Mouse (Mus musculus): ENCODE measurements at regions not wholly inside any gene's neighbourhood (a gene's known extent, or its start where the extent isn't known, plus 50 kb on each side); places are given as distances from the start of the nearest gene placed in this dataset.

DNA sequence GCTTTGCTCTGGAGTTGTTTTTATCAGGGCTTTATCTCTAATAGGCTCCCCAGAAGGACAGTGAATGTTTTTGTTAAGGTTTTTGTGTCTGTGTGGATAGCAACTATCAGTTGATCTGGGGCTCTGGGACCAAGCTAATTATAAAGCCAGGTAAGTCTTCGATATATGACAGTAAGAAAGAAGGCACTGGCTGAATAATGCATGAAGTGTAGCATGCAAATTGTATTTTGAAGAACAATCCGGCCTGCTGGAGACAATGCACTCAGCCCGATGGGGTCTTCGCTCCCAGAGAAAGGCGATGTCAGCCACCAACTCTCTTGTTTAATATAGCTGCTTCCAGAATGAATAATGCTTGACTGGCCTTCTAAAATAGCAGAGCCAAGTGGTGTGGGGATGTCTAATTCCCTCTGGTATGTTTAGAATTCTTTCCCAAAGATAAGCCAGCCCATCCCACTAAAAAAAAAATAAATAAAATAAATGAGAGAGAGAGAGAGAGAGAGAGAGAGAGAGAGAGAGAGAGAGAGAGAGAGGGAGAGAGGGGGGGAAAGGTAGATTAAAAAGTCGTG, 68.6 kb downstream of the Dad1 start:
- no peak for DNase-seq

DNA sequence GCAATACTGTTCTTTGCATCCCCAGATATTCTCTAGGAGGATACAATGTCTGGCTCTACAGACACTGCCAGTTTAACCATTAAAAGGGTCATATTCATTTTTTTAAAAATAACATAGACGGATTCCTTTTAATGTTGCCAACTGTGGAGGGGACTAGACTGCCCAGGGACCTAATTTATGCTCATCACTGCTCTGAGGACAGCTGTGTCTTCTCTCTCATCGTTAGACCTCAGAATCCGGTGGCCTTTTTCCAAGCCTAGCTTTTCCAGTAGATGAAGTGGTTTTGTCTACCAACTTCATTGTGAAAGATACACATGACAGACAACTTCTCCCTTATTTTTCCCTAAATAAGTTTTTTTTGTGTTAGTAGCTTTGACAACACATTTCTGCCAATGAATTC, 70.0 kb downstream of the Dad1 start:
- no peak for DNase-seq

DNA sequence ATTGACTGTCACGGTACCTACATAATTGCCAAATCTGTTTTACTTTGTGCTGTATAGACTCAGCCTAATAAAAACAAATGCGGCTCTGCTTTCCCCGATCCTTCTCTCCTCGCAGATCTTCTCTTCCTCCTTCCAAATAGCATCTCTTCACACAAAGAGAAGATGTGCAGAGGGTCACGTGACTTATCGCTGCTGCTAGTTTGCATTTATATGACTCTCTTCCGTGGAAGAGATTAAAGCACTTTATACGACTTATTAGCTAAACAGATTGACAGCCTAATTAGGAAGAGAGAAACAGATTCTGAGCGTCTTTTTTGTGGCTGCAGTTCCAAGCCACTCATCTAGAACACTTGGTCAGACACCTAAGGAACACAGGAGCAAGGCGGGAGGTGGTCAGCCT, 71.1 kb downstream of the Dad1 start:
- DNase-seq: no peak

DNA sequence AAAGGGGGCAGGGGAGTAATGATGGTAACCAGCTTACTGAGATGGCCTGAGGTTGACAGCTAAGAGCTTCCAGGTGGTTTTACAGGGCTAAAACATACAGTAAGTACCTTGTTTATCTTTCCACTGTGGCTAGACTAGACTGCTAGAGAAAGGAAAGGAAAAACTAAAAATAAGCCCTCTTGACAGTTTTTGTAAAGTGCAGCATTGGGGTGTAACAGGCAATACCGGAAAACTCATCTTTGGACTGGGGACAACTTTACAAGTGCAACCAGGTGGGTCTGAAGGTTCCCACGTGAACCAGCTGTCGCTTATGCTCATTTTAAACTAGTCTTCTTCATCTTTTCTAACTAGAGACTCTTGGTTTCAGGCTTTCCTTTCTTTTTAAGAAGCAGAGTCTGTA, 72.6 kb downstream of the Dad1 start:
- DNase-seq: no peak

DNA sequence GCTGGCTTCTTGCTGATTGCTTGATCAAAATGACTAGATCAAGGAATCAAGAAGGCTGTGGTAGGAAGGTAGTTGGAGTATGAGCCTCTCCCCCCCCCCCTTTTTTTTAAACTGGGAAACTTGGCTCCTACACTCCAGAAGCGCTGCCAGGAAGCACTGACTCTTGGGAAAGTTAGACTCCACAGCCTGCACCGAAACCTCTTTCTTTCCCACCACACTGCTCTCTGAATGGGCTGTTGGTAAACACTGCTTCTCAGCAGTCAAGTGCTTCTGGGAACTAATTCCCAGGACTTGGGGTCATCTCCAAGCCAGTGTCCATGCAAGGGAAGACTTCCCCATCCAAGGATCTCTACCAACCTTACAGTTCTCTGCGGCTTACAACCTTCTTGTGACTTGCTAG, 73.2 kb downstream of the Dad1 start:
- DNase-seq: no peak

DNA sequence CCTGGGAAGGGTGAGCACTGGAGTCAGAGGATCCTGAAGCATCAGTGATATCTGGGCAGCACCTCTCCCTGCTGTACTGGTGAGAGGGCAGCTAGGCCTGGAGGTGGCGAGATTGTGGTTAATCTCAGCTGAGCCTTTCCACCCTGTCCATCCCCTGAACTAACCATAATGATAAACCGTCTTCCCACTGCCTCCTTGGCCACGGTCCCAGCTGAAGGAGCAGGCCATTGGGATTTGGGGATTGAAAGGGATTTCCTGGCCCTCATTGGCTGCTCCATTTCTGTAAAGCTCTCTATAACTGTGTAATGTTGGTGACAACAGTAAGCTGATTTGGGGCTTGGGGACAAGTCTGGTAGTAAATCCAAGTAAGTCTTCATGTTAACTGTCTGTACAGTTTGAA, 73.6 kb downstream of the Dad1 start:
- DNase-seq: no peak

DNA sequence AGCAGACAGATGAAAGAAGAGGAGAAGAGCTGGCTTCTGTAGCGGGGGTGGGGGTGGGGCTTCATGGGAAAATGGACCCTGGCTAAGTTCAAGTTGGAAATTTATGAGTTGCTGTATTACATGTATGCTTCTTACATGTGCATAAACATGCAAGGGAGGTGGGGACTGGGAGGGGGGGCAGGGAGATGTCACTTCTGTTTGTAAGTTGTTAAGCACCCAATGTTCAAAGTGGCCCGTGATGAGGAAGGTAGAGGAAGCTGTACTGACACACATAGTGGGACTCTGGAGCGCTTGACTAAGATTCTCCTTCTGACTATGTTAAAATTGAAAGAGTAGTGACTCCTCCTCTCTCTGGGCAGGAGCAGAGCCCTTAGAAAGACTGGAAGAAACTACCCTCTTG, 75.0 kb downstream of the Dad1 start:
- DNase-seq: no peak

DNA sequence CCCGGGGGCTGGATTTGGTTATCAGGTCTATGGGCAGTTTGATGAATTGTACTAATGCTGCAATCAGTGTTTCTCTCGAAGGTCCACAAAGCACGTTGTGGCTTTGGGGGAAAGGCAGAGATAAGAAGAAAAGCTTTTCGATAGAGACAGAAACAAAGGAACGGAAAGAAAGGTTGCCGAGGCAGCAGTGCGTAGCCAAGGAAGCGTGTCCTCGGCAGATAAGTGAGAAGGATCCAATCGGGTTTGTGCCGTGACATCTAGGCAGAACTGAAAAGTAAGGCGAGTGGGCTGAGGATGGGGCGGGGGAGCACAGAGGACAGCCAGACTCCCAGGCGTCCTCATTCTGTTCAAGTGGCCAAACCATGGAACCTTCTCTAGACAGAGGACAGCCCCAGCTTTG, 77.4 kb downstream of the Dad1 start:
- no peak for DNase-seq

DNA sequence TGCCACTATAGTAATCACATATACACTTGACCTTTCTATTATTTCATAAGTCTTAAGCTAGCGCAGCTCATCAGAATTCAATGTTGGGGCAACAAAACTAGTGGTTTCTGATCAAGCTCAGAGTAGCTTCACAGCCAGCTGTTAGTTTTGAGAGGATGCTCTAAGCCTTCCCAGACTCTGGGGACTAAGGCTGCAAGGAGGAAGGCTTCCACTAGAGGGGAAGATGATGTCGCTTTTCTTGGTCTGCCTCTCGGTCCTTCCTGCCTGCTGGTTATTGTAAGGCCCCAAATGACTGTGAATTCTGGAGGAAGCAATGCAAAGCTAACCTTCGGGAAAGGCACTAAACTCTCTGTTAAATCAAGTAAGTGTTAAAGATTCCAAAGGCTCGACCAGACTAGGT, 78.4 kb downstream of the Dad1 start:
- no peak for DNase-seq

DNA sequence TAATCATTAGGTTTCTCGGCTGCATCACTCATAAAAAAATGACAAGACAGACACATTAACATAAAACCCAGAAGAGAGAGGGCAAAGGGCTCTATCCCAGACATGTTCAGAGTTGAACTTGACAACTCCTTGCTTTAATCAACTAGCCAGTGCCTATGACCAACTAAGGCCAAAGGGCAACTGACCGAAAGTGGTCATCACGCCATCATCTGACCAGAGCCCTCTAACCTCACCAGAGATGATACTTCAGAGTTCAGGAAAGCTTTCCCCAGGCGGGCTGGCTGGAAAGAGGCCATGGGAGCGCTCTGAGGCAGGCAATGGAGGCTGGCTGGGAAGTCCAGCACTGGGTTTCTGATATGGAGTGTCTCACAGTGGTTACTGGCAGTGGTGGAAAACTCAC, 80.6 kb downstream of the Dad1 start:
- DNase-seq: no peak

DNA sequence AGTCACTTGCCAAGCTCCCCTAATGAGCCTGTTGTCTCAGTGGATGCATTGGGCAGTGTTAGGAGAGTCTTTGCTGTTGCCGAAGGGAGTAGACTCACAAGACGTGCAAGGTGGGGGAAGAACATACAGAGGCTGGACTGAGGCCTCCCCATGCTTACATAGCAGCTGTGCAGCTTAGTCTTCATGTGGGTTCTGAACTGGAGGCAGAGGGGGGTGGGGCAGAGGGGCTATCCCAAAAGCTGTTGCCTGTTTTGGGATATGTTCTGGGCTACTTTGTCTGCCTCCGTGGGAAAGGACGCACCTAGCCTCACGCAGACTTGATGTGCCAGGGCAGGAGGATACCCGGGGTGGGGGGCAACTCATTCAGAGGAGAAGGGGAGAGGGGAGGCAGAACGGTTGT, 84.7 kb downstream of the Dad1 start:
- DNase-seq: no peak

DNA sequence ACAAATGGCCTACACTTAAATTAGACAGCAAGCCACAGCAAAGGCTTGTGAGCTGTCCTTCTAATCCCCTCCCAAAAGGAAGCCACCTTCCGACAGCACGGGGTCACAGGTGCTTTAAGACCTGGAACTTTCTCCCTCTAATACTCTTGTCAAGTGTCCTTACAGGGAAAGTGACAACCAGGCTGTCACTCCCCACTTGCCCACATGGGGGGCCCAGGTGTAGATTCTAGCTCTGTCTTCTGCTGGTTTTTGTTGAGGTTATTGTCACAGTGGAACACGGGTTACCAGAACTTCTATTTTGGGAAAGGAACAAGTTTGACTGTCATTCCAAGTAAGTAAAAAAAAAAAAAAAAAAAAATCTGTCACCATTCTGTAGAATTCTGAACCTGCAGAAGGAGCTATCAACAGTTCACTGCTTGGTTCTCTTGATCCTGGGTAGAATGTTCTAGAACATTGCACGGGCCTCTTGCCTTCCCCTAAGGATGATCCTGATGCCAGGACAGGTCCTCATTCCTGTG, 85.4 kb downstream of the Dad1 start:
- DNase-seq: no peak

DNA sequence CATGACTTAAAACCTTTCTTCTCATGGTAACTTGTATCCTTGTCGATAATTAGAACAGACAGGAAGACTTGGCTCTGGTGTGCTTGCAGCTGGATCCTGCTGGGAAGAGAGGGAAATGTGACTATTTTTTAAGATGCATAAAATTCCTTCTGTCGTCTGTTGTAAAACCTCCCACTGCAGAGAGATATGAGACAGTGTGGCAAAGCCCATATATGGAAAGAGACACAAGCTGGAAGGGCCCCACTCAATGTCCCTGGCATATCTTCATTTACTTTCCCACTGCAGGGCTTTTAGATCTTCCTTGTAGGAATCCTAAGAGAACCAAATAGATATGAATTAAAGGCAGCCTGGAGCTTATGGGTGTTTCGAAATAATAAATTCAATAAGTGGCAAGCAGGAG, 87.8 kb downstream of the Dad1 start:
- DNase-seq: no peak

DNA sequence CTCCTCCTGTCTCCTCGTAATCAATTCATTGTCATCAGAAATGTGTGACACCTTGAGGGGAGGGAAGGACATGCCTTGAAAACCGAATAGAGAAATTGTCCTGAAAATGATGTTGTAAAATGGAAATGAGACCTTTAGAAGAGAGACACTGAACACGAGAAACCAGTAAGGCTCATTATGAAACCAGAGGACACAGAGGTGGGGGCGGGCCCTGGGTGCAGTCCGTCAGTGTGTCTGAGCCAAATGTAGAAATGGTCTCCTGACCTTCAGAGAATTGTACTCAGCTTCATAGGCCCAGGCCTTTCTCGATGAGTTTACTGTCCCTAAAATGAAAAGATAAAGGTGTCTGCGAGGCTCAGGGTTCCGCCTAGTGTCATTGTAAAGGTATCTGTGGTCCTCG, 89.0 kb downstream of the Dad1 start:
- no peak for DNase-seq

DNA sequence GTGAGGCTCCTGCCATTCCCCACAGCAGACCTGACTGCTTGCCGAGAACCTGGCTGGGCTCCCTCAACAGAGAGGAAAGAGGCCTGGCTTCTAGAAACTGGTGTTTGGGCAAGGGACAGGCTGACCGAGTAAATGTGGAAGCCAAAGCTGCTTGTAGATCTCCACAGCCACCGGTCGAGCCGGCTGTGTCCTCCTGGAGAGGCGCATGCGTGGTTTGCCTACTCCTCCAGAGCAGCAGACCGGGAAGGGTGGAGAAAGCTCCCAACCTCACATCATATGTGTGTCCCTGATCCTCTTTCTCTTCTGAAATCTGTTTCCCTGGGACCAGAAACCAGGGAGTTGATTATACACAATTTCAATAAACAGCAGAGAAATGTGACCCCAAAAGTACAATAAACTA, 92.0 kb downstream of the Dad1 start:
- DNase-seq: no peak

DNA sequence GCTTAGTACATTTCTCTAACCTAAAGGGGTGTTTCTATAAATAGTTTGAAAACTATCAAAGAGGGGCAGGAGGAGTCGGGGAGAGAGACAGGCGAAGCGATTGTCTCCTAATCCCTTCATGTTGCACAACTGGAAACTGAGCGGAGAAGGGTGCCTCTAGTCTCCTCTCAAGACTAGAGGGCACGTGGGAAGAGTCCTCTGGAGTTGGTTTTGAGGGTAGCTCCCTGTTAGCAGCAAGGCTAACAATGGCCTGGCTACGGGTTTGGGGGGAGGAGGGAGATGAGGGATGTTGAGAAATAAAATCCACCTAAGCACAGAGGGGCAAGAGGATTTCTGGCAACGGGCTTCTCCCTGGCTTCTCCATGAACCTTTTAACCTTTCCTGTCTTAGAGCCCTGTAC, 92.7 kb downstream of the Dad1 start:
- DNase-seq: no peak

DNA sequence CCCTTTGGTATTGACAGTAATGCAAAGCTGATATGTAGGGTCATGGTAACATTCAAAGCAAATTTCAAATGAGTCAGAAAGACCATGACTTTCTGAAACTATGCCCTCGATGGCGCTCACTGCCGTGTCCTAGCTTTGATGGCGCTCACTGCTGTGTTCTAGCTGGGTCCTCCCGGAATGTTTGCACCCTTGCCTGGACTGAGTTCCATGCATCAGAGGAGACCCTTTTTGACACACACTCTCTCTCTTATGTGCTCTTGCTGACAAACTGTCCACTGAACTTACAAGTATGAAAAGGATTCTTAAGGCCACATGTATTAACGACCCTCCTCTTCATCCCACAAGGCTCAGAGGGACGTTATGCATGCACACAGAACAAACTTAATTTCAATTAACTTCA, 94.1 kb downstream of the Dad1 start:
- DNase-seq: no peak

DNA sequence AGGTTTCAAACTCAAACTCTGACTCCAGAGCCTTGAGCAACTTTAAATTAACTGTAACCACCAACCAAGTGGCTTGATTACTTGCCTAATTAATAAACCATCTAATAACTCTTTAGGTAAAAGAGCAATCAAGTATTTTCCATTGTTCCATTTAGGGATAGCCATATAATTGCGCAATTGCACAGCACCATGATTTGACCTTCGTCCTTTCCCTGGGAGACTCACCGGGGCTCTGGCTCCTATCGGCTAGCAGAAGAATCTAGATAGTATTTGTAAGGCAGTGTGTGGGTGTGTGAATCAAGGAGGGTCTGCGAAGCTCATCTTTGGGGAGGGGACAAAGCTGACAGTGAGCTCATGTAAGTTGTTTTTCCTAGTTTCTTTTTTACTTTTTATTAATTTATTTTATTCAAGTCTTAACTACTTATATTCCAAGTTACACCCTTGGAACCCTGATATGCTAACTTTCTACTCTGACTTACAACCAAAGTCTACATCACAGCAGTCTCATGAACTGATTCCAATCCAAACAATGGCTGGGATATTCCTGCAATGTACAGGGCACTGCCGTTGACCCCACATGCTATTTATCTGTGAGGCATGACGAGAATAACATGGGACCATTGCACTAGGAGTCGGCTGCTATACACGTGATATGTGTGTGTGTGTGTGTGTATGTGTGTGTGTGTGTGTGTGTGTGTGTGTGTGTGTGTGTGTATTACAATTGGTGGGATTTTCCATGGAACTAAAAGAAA, 95.5 kb downstream of the Dad1 start:
- no peak for DNase-seq

DNA sequence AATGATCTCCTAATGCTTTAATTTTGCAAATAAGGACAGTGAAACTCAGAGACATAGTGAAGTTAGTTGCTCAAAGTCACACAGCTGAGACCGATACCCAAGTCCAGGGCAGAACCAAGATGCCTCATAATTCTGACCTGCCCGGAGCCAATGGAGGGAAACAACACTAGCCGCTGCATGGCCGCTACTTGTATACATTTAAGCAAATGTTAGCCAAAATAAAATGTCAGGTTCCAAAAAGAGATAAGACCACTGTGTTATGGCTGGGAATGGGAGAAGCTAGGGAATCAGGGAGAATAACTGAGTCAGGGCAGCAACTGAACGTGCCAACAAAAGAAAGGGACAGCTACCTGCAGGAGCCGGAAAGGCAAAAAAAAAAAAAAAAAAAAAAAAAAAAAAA, 97.4 kb downstream of the Dad1 start:
- no peak for DNase-seq

DNA sequence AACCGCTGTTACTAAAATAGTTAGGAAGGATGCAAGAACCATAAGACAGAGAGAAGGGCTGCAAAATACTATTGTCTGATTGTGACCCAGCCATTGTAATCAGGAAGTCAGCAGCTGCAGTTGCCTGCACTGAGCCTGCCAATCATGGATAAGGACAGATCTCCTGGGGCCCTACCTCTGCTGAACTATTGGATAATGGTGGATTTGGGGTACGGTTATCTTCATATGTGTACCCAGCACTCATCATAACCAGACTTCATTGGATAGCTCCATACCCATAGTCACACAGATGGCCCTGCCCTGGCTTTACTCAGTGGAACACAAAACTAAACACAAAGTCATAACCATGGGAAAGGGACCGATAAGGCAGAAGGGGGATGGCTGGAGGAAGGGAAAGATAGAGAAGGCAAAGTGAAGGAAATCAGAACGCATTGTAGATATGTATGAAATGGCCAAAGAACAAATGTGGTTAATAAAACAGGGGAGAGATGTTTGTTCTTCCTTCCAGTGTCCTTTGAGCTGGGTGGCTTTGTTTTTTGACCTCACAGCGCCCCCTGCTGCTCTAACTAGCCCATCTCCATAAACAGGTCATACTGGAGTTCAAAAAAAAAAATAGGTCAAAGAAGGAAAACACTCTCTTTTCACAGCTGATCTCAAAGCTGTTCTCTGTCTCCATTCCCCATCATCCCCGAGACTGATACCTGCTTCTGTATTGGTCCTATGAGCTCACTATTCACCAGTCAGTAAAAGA, 101.2 kb downstream of the Dad1 start:
- peak; percentile 69 for DNase-seq

DNA sequence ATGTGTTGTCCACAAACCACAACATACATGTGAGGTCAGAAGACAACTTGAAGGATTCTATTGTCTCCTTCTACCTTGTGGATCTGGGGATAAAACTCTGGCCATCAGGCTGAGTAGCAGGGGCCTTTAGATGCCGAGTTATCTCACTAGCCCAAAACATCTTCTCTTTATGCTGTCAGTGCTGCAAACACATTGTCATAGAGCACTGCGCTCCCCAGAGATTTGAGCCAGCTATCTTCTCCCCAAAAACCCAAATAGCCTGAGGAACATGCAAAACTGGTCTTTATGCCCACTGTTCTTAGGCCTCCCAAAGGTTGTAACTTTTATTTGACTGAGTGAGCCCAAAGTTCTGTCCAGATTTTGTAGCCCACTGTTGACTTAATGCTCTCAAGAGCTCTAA, 102.0 kb downstream of the Dad1 start:
- DNase-seq: no peak

DNA sequence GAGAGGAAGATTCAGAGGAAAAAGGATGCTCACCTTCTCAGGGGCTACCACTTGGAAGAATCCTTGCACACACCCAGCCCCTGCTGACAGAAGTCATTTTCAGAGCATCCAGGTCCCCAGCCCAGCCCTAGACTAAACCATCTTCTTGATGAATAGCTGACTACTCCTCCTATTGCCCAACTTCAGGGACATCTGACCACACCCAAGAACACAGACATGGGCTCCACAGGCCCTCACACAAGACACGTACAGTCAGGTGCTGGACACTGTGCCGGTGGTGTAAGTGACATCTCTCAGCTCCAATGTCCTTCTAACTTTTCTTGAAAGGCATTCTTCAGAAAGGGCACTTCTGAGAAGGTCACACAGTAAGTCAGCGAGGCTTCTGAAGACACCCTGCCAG, 102.6 kb downstream of the Dad1 start:
- DNase-seq: no peak

DNA sequence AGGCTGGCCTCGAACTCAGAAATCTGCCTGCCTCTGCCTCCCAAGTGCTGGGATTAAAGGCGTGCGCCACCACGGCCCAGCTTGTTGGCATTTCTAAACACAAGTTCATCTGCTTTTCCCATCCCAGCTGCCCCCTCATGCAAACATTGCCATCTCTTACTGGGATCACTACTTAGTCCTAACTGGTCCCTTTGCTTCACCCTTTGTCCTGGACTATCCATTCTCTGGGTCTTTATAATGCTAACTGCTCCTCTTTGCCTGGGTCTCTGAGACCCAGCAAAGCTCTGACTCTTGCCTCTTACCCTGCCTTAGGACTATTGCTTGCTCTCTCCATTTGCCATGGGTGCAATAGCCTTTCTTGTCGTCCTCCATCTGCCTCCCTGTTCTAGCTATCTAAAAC, 103.7 kb downstream of the Dad1 start:
- DNase-seq: no peak

DNA sequence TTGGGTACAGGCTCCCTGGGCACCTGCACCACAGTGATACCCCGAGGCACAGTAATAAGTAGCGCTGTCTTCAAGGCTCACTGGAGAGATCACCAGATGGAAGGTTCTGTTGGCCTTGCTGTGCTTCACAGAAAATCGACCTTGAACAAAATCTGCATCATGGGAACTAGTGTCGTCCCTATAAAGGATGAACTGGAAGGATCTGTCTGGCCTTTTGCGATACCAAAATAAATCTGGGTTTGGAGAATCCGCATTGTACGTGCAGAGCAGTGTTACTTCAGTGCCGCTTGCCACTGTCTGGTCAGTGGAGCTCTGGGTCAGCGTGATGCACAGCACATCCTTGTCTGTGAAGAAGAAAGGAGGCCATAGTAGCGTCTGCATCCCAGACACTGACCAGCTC, 105.3 kb downstream of the Dad1 start:
- no peak for DNase-seq

Measured in embryo, embryonic 11 days (tissue).